27 mouse cellular contexts compared by ENCODE assay signal in genomic region chr1:167523881-167524280, GRCm38 (mm10). TPM values are rescaled to one million over a fixed set of nuclear protein-coding genes. Genes with fewer than 3 reads are reported as not detected.
"Had no signal": no experiment of that assay in that cellular context is flagged by ENCODE, and none has a peak within 500 bp of the region (broad histone marks: within the 10 kb centered on the region; RNA-seq: fewer than 3 reads in every experiment).

No protein-coding gene starts in this region.

- H3K4me1 ChIP-seq: liver, embryonic 13.5 days had no signal

- H3K27me3 ChIP-seq: liver, embryonic 13.5 days had no signal

- H3K36me3 ChIP-seq: liver, embryonic 13.5 days had no signal

- H3K9me3 ChIP-seq: liver, embryonic 13.5 days had no signal

- DNase-seq: kidney, postnatal 10 days; kidney, postnatal 36 days; layer of hippocampus, postnatal 36 days; liver, embryonic 13.5 days; lung, adult 2 months; lung, postnatal 14 days; lung, postnatal 4 days; midbrain, embryonic 14.5 days; thymus, adult 18-20 months; thymus, postnatal 14 days; thymus, postnatal 4 days had no signal

- H3K4me2 ChIP-seq: liver, embryonic 13.5 days; midbrain, embryonic 11.5 days had no signal

- H3K9ac ChIP-seq: liver, embryonic 13.5 days had no signal

- H3K4me3 ChIP-seq: left cerebral cortex, adult 2 months; liver, embryonic 13.5 days had no signal

- H3K27ac ChIP-seq: left cerebral cortex, adult 2 months; liver, embryonic 13.5 days had no signal

RNA-seq across cellular contexts. Expression of gene Lrrc52, which starts 57.3 kb away (rescaled TPM):
- total RNA-seq: layer of hippocampus, adult 8-10 months; layer of hippocampus, postnatal 10 days; layer of hippocampus, postnatal 36 days; left cerebral cortex, adult 2 months; left cerebral cortex, postnatal 10 days; left cerebral cortex, postnatal 36 days; liver, adult 2 months; megakaryocyte progenitor cell, adult 5-6 weeks; midbrain, postnatal 0 days had no signal
- polyA plus RNA-seq: limb, embryonic 11.5 days; limb, embryonic 14.5 days; liver, adult 2 months; liver, embryonic 13.5 days; midbrain, embryonic 11.5 days; midbrain, embryonic 14.5 days; midbrain, postnatal 0 days; neural tube, embryonic 11.5 days; neural tube, embryonic 14.5 days; small intestine, adult 2 months; spleen, adult 2 months; stomach, embryonic 16.5 days had no signal
